Mouse (Mus musculus) E14TG2a.4 (cell line): ENCODE results near the gene Rorb.

Experiments used
- CTCF ChIP-seq: conservative IDR thresholded peaks from 2 replicates; pipeline ENCODE4 v1.5.1; 2014; ENCODE audit warnings: low read length
- POU5F1 ChIP-seq: IDR thresholded peaks from 2 replicates; pipeline ENCODE4 v1.6.1; 2014; ENCODE audit warnings: low read length, borderline replicate concordance

GRCm38 (mm10) chr19:19135838-19136237 is 24.8 kb upstream of the Rorb start:
- TF ChIP-seq CTCF (no peak), POU5F1 (no peak)
